Mouse (Mus musculus) layer of hippocampus, adult 11-12 months (tissue): ENCODE results near the gene Itpr1.
A peak's percentile ranks its signal among the peaks of the same experiment; 100 is the strongest.

Experiments used
- DNase-seq: peaks from one replicate; pipeline ENCODE4 v3.0.0; 2022; ENCODE audit warnings: low spot score

Itpr1 gene

DNA sequence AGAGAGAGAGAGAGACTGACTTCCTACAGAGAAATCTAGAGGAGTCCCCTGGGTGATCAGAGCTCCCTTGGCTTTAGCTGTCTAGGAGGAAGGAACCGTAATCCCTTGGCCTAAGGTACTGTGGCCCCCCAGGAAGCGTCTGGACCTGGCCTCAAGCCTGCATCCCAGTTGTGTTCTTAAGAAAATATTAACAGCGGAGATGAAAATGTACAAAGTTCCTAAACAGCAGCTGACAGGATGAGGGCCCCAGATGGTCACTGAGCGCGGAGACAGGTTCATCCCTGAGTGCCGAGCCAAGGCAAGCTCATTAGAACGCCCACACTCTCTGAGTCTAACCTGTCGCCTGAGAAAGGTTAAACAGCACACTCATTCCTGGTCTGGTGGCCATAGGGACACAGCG lies 300.1 kb downstream of the Itpr1 start:
- DNase-seq: no peak

DNA sequence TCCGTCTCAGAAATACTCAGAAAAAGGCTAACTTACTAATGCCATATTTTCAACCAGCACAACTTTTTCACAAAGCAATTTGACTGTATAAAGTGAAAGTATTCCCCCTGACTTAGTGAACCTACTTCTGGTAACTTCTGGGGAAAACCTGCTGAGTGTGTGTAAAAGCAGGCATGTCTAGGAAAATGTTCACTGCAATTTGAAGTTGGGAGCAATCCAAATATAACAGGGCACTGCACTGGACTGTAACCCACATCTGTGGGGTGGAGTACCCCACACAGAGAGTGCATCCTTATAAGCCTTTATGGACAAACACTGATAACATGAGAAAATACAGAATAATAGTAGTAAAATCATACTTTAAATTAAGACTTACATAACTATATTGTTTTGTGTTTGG lies 303.4 kb downstream of the Itpr1 start:
- no peak for DNase-seq

GRCm38 (mm10) chr6:108517241-108517981 lies 304.5 kb downstream of the Itpr1 start:
- no peak for DNase-seq

GRCm38 (mm10) chr6:108517986-108518385 lies 305.1 kb downstream of the Itpr1 start:
- DNase-seq: no peak

GRCm38 (mm10) chr6:108518552-108518951 lies 305.7 kb downstream of the Itpr1 start:
- no peak for DNase-seq

- DNase-seq: no peak
These were observed 306.4 kb downstream of the Itpr1 start for GRCm38 (mm10) chr6:108519327-108519726.

DNA sequence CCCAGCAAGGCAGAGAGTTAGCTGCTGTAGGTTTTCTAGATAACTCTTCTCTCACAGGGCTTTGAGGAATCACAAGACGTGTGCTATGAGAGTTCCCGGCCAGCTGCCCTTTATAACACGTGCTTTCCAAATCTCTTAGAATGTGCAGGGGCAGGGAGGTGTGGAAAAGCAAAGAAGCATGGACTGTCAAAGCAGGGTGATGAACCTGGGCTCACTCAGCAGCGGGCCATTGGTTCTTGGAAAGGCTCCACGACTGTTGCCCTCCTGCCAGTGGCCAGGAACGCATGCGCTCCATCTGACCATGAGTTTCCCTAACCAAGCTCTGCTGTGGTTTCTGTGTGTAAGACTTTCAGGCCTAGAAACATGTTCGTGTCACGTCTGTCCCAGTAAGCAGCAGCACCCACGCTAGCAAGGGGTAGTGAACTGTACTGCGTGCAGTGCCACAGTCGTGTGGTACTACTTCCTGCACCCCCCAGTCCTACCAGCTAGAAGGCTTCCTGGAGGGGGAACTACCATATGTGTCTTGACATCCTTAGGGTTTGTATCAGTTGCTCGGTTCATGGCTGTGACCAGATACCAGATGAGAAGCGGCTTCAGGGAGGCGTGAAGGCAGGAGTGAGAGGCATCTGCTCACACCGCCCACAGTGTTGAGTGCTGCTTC lies 311.2 kb downstream of the Itpr1 start:
- DNase-seq: no peak

GRCm38 (mm10) chr6:108524617-108525010 lies 311.7 kb downstream of the Itpr1 start:
- DNase-seq: no peak

- DNase-seq: no peak
These were observed 314.7 kb downstream of the Itpr1 start for GRCm38 (mm10) chr6:108527560-108527959.

GRCm38 (mm10) chr6:108527993-108528392 lies 315.1 kb downstream of the Itpr1 start:
- DNase-seq: no peak

DNA sequence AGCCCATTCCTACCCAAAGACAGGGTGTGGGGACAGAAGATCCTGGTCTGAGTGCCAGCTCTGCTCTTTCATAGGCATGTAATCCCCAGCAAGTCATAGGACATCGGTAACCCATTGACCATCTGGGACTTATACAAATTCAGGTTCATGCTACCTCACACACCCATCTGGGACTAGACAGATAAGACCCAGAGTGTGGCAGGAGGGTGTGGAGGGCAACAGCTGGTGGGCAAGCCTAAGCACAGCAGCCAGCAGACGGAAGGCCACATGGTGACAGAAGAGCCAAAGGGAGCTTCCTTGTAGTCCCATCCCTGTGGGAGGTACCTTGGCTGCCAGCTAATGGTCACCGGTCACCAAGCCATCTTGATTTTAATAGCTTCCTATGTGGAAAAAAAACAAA lies 316.3 kb downstream of the Itpr1 start:
- DNase-seq: no peak

DNA sequence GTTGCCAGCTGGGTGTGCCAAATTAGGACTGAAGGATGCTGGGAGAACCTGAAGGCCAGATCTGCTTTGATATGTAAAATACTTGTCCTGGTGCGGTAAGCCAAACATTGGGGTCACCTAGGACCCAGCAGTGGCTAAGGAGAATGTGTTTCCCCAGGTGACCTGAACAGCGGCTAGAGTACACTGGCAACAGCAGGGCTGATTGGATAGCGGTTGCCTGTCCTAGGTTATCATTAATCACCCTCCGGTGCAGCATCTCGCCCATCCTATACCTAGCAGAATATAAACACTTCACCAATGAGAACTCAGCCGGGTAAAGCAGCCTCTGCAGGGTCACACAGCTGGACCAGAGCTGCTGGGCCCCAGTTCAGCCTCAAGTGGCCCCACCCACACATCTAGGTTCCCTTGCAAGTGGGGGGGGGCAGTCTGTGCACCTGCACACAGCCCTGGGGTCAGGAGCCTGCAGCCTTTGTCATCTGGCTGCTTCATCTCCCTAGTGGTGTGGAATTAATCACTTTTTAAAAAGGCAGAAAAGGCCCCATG lies 318.0 kb downstream of the Itpr1 start:
- no peak for DNase-seq

DNA sequence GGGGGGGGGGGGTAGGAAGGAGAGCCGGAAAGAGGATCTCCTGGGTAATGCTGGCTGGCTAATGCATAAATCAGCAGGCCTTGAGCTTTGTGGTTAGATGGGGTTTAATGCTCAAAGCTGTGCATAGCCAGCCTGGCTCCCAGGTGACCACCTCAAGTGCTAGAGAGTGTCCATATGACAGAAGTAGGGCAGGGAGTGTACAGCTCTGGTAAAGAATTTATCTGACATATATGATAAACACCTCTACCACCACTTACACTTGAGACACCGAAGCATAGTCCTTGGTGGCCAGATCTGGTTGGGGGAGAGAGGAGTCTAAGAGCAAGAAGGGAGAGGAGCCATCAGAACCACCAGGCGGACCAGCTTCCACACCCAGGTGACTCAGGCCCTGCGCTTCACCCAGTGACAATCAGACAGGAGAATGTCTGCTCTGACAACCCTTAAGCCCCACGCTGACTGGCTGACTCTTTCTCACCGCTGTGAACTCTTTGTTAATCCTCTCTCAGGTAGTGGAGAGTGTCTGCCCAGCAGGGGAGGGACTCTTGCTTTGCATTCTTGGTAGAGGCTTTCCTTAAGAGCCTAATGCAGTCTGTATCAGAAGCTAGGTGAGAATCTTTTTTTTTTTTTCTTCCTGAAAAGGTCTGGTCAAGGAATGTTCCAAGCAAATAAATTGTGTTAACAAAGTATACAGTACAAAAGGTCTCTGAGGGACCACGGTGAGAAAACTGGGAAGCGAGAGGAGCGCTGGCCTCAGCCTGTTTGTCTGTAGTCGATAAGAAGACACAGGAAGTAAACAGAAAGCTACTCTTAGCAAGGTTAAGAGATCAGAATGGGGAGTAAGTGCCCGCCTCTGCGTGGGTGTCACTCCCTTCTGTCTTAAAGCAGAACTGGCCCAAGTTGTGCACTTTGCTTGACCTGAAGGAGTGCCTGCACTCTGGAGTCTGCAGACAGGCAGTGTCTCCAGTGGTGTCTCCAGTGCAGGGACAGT lies 318.7 kb downstream of the Itpr1 start:
- DNase-seq: no peak

DNA sequence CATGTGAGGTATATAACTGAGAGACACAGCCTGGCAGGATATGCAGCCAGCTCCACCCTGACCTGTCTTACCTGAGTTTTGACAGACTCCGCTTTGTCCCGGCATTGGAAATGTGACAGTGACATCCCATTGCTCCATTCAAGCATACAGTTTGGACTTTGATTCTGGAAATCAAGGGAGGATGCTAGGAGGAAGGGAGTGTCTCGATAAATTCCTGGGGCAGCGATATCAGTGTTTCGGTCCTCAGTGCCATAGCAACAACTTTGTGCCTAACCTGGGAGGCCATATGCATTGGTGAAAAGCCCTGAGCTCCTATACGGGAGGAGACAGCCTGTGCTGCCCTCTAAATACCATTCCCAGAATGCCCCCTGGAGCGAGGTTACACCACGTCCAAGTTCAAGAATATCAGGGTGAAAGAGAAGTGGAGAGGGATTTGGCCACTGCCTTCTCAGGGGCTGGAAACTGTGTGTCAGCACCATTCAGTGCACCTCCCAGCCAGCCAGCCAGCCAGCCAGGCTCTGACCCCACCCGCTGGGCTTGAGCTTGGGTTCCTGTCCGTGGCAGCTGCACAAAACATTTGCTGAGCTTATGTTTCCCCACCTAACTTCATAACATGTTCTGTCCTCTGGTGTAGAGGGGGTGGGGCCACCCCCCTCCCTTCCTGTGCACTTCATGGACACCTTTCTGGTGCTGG lies 319.7 kb downstream of the Itpr1 start:
- DNase-seq: no peak

- no peak for DNase-seq
These were observed 321.2 kb downstream of the Itpr1 start for GRCm38 (mm10) chr6:108534139-108534538.

DNA sequence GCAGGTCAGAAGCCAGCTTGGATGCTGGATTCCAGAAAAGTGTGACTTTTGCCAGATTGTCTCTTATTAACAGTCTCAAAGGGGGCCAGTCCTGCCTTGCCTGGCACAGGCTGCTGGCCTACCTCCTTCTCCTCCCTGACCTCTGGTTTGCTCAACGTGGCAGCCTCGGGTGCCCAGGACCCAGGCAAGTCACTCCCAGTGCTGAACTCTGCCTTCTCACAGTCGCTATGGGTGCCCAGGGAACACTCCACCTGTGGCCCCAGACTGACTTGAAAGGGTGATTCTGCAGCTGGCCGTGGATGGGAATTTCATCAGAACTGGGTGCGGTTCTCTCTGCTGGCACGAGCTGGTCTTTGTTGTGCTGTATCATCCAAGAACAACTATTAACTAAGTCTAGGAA lies 321.7 kb downstream of the Itpr1 start:
- no peak for DNase-seq

DNA sequence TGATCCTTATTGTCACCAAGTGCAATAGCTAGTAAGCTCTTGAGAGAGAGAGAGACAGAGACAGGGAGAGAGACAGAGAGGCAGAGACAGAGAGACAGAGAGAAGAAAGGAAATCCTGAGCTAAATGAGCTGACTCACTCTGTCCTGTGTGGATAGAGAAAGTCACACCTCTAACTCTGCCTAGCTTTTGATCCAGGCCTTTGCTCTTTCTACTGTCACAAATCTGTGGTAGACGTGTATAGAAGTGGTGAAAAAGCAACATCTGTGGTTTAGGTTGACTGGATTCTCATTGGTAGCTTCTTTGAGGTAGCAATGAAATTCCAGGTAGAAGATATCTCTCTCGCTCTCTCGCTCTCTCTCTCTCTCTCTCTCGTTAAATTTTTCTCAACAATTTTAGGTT lies 322.4 kb downstream of the Itpr1 start:
- DNase-seq: no peak

GRCm38 (mm10) chr6:108536546-108537317 lies 323.8 kb downstream of the Itpr1 start:
- DNase-seq: peak; percentile 56

- no peak for DNase-seq
These were observed 325.5 kb downstream of the Itpr1 start for GRCm38 (mm10) chr6:108538406-108538805.

DNA sequence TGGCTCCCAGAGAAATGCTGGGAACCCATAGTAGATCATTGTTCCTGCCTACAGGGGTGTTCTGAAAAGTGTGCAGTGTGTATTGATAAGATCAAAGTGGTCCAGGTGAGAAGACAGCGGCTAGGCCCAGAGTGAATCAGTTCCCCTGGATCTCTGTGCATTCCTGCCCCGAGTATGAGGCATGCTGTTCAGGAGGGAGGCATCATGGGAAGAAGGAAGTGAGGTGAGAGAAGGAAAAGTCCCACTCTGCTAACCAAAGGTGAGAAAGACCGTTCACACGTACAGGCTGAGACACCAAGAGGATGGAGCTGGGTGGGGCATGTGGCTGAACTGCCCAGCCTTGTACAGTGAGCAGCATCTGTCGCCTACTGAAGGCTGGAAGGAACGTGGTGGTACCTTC lies 327.5 kb downstream of the Itpr1 start:
- DNase-seq: no peak

DNA sequence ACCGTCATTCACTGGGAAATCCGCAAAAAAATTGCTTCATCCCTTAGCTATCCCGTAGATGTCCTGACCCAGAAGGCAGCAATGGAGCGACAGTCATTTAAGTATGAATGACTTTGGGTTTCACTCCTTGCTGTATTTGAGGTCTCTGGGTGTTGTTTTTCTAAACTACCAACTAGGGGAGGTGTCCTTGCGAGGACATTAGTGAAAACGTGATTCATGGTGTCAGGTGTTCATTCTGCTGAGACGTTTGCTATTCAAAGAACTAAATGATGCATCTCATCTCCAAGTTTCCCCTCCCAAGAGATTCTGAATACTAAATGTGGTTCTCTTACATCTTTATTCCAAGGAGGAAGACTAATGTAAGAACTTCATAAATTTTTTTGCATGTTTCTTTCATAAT lies 332.0 kb downstream of the Itpr1 start:
- DNase-seq: no peak
